Mouse (Mus musculus) bone marrow, adult 2 months (tissue): ENCODE measurements around the gene Gins3.

ENCODE experiments used
- CTCF ChIP-seq: fragments of 200-500 bp; IDR thresholded peaks from 2 replicates; pipeline ENCODE4 v1.5.1; 2011; ENCODE audit warnings: low read length, control low read depth; ENCODE audit not compliant: control insufficient read depth, insufficient read depth
- POLR2A ChIP-seq: fragments of 200-500 bp; IDR thresholded peaks from 2 replicates; pipeline ENCODE4 v1.6.1; 2011; ENCODE audit warnings: low read depth, mild to moderate bottlenecking, control low read depth, low read length, borderline replicate concordance; ENCODE audit not compliant: control insufficient read depth

- TF ChIP-seq CTCF (no peak), POLR2A (no peak)
These were observed 23.8 kb upstream of the Gins3 start for GRCm38 (mm10) chr8:95609406-95609805.
